Mouse (Mus musculus): Measurements from ENCODE around the gene Kcna10.
A peak's percentile ranks its signal among the peaks of the same experiment; 100 is the strongest.

Gene Kcna10

GRCm38 (mm10) chr3:107182756-107183155, at the start of gene Kcna10:
Gene Kcna10 (plus strand): TSS chr3:107183056.
- no peak for DNase-seq (ENCODE audit: low read depth, low spot score)

GRCm38 (mm10) chr3:107134457-107134856, 48.4 kb upstream of the Kcna10 start:
- DNase-seq (ENCODE audit: low read depth, low spot score), result no peak

DNA sequence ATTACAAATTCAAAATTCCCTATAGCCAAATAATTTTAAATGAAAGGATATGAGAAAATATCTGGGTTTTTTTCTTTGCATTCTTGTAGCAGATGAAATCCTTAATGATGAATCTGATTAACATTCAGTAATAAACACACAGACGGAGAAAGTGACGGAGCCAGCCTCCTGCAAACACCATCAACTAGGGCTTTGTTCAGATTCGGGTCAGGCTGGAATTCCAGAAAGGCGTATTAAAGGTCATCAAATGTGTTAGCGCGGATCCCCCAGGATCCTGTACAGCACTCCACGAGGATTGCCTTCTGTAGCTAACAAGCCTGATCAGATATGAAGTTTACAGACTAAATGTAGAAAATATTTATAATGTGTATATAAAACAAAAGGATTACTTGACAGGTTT, 35.7 kb upstream of the Kcna10 start:
- no peak for DNase-seq (ENCODE audit: low read depth, low spot score)

DNA sequence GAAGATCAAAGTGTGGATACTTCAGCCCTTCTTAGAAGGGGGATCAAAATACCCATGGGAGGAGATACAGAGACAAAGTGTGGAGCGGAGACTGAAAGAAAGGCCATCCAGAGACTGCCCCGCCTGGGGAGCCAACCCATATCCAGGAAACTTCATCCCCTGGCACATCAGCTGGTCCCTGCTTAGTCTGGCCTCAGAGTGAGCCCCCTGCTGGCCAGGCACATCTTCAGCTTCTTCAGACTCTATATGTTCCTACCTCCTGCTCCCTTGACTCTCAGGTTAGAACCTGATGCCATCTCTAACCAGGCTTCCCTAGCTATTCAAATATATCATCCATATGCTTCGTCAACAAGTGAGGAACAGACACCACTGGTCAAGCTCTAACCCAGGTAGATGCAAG, 33.9 kb upstream of the Kcna10 start:
- DNase-seq (ENCODE audit: low read depth, low spot score), result peak; percentile 50

GRCm38 (mm10) chr3:107150469-107150868, 32.4 kb upstream of the Kcna10 start:
- DNase-seq (ENCODE audit: low read depth, low spot score), result no peak

GRCm38 (mm10) chr3:107150872-107151540, 31.9 kb upstream of the Kcna10 start:
- DNase-seq (ENCODE audit: low read depth, low spot score), result no peak

- no peak for DNase-seq (ENCODE audit: low read depth, low spot score)
These were observed 28.8 kb upstream of the Kcna10 start for GRCm38 (mm10) chr3:107153772-107154655.

- no peak for DNase-seq (ENCODE audit: low read depth, low spot score)
These were observed 24.0 kb upstream of the Kcna10 start for GRCm38 (mm10) chr3:107158856-107159255.

DNA sequence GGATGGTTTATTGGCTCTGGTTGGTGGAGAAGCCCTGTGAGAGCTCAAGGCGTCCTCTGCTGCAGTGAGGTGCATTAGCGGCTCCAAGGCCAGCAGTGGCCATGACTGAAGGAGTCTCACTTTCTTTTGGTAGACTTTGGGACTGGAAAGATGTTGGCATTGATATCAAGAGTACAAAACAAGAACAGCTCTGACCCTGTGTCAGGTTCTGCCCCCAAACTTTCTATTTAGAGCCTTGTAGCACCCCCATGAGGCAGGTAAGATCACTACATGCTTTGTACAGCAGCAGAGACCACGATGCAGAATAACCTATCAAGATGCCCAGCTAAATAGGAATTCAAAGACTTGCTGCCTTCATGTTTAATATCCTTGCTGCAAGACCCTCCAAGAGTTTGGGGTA, 23.4 kb upstream of the Kcna10 start:
- DNase-seq (ENCODE audit: low read depth, low spot score), result peak; percentile 26

DNA sequence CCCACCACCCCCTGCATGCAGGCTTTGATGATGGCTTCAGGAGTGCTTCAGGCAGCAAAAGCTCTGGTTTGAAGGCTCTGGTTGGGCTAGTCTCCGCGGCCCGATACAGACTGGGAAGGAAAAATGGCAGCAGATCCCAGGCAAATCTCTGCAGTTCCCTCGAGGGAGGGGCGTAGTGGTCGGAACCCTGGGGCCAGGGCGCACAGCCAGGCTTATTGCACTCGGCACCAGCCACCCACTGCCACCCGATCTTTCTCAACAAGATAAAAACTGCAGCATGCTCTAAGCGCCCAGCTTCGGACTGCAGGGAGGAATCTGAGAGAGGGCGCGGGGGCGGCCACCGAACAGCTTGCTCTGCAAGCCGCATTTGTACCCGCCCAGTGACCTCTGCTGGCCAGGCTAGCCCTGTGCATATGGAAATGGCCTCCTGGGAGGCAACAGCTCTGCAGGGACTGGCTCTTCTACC, 23.0 kb upstream of the Kcna10 start:
- DNase-seq (ENCODE audit: low read depth, low spot score), result no peak

DNA sequence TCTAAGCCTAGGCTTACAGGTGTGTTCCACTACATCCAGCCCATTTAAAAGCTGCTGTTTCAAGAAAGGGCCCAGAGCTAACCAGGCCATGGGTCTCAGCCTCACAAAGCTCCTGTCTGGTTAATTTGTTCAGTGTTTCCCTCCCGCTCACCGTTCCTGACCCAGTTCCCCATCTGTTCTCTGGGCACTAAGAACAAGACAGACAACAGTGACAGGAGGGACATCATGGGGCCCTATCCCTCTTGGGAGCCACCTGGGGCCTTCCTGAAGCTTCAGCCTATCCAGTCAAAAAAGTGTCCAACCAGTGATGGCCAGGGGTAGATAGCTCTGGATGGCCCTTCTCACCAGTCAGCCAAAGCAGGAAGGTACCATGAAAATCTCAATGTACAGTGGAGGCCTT, 20.1 kb upstream of the Kcna10 start:
- DNase-seq (ENCODE audit: low read depth, low spot score), result no peak

DNA sequence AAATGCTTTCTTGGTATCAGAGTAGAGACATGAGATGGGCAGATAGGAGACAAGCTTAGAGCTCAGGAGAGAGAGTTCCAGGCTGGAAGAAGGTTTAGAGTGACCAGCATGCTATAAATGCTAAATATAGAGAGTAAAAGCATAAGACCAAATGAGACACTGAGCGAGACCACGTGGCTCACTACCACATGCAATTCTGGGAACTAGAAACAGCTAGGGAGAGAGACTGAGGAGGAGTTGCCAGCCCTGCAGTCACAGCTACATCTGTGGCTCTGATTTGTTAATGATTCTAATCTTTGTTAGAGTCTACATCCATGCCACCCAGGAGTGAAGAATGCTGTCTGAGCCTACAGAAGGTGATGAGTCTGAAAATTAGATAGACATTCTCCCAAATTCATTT, 13.3 kb upstream of the Kcna10 start:
- DNase-seq (ENCODE audit: low read depth, low spot score), result no peak

DNA sequence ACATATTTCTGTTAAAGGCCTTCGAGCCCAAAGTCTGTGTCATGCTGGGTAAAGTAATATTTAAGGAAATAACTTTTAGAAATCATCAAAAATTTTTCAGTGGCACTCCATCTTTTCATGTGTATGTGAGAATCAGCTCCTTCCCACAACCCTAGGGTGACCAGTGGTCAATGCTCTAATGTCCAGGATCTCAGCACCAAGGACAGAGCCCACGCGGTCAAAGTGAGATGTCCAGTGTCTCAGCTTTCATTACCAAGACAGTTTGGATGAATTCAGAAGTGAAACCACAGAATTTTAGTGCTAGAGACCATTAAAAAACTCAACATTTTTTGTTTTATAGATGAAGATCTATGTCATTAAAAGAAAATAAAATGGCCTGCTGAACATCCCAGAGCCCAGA, 10.9 kb upstream of the Kcna10 start:
- no peak for DNase-seq (ENCODE audit: low read depth, low spot score)

DNA sequence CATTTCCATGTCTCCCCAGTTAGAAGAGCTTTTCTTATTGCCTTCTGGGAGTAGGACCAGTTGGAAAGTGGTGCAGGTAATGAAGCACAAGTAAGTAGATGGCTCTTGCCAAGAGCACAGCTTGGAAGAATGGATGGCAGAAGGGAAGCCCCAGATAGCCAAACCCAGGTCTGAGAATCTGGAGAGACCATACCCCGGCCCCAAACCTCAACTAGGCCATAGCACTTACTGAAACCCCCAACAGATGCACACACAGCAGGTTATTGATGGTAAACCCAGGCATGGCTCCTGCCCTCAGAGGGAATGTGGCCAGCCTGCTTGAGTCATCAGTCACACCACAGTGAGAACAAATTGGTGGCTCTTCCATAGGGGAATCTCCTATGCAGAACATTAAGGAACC, 10.3 kb upstream of the Kcna10 start:
- no peak for DNase-seq (ENCODE audit: low read depth, low spot score)

GRCm38 (mm10) chr3:107175486-107175885, 7.4 kb upstream of the Kcna10 start:
- DNase-seq (ENCODE audit: low read depth, low spot score), result no peak

- DNase-seq (ENCODE audit: low read depth, low spot score), result no peak
These were observed 6.4 kb upstream of the Kcna10 start for GRCm38 (mm10) chr3:107176501-107176900.

- no peak for DNase-seq (ENCODE audit: low read depth, low spot score)
These were observed 2.0 kb upstream of the Kcna10 start for GRCm38 (mm10) chr3:107180860-107181259.

GRCm38 (mm10) chr3:107183178-107183577, 322 bp downstream of the Kcna10 start:
- DNase-seq (ENCODE audit: low read depth, low spot score), result no peak

- no peak for DNase-seq (ENCODE audit: low read depth, low spot score)
These were observed 2.7 kb downstream of the Kcna10 start for GRCm38 (mm10) chr3:107185597-107185996.

- DNase-seq (ENCODE audit: low read depth, low spot score), result no peak
These were observed 4.2 kb downstream of the Kcna10 start for GRCm38 (mm10) chr3:107187022-107187421.

GRCm38 (mm10) chr3:107188226-107188899, 5.5 kb downstream of the Kcna10 start:
- peak; percentile 36 for DNase-seq (ENCODE audit: low read depth, low spot score)
